Mouse (Mus musculus) layer of hippocampus, postnatal 25 days (tissue): ENCODE results near the gene Svs4. TPM values are rescaled to one million over a fixed set of nuclear protein-coding genes. Genes with fewer than 3 reads are reported as not detected.
"Not testable (repeated sequence)": the region's sequence is repeated elsewhere in the genome, so short reads cannot be mapped to it uniquely, and the experiment has no call there.

Experiments
- DNase-seq, 2 experiments: peaks; one replicate each; pipeline ENCODE4 v3.0.0; 2022; ENCODE audit warnings: mixed read lengths in 2 of 2, low spot score in 1 of 2; ENCODE audit errors: extremely low spot score in 1 of 2
- total RNA-seq, 2 experiments: library from RNA; stranded (reverse); gene quantifications; 2 replicates each; pipeline ENCODE4 v1.2.3; 2021

Gene Svs4
- not detected for total RNA-seq

DNA sequence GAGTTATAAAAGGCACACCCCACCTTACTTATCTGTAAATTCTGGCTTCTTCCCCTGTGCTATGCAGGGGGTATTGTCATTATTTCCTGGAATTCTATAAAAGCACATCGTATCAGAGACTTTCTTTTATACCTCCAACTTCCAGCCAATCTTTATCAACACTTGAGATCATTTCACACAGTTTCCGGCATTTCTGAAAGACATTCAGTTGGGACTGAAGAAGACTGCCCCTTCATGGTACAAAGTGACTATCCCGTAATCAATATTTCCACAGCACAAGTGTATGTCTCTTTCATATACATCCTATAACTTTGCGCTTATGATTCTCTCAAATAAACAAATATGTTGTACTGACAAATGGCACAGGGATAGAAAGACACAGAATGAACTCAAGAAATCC lies at the start of gene Svs4:
Gene Svs4, minus strand, starts transcription at position 101 of the 400 bp plus-strand sequence.
- DNase-seq: no peak

DNA sequence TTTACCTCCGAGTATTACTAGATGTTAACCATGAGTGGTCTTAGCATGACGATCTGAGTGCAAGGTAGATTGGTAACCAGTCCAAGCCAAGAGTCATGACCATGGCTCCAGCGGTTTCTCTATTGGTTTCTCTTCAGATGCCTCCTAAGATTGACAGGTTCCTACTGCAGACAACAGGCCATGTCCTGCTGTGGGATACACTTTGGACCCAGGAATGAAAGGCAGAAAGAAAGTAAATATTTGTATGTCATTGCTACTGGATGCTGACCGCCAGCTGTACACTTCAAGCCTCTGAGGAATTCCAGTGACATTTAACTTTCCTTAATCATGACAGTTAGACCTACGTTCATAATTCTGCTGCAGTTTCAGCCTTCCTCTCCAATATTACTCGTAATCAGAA lies 42.7 kb upstream of the Svs4 start:
- DNase-seq: no peak

- DNase-seq: not testable (repeated sequence)
Measured at GRCm38 (mm10) chr2:164316451-164316850, 38.2 kb upstream of the Svs4 start, which contains the start of gene Svs6. Gene Svs6, plus strand, starts transcription at chr2:164316751.

DNA sequence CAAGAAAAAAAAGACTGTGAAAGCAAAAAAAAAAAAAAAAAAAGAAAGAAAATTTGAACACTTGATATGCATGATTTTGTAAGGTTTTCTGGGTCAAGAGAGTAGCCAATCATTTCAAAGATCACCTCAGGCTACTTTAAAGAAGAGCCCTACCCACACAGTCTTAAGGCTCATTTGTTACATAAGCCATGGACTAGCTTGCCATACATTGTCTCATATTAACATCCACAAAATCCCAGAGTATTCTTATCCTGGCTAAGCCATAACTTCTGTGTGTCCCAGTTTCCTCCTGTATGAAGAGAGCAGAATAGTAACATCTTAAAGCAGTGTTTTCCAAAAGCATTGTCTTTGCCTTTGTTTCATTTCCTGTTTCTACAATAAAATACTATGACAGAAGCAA lies 37.2 kb upstream of the Svs4 start:
- not testable (repeated sequence) for DNase-seq

- DNase-seq: no peak
Measured at GRCm38 (mm10) chr2:164312599-164312998, 34.3 kb upstream of the Svs4 start.

DNA sequence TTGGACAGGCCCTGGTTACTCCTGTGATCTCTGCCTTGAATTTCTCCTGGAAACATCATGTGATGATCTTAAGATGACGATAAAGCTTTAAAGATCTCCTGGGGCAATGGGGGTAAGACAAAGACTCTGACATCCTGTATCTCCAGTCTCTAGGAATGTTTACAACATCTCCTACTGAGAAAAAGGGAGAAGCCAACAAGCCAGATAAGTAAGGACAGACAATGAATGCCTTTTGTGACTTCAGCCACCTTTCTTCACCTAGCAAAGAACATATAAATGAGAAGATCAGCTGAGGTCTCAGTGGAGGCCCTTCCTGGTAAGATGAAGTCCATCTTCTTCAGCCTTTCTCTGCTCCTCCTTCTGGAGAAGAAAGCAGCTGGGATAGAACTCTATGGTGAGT lies 10.7 kb upstream of the Svs4 start, which contains the start of gene Svs3a:
Gene Svs3a, plus strand, starts transcription at position 301 of the 400 bp plus-strand sequence.
- DNase-seq: not testable (repeated sequence)

- DNase-seq: not testable (repeated sequence)
Measured at GRCm38 (mm10) chr2:164256540-164256939, 21.7 kb downstream of the Svs4 start, which contains the start of gene Svs3b. Gene Svs3b, minus strand, starts transcription at chr2:164256640.

GRCm38 (mm10) chr2:164238366-164238765 lies 39.9 kb downstream of the Svs4 start, which contains the start of gene Svs2:
Gene Svs2, minus strand, starts transcription at chr2:164238466.
- DNase-seq: no peak

- no peak for DNase-seq
Measured at GRCm38 (mm10) chr2:164232671-164233070, 45.6 kb downstream of the Svs4 start.

GRCm38 (mm10) chr2:164228361-164229070 lies 49.7 kb downstream of the Svs4 start:
- no peak for DNase-seq

Other genes with a start within 250 kb of the Svs4 start
- gene Stk4, start 208.1 kb downstream of the Svs4 start, total RNA-seq: 10 to 100 TPM; 47.8 to 48.6 TPM
- gene Tomm34, start 207.3 kb downstream of the Svs4 start, total RNA-seq: 10 to 100 TPM; 86.8 to 95.2 TPM
- gene Kcns1, start 107.3 kb downstream of the Svs4 start, total RNA-seq: 1 to 10 TPM; 4.4 to 5.0 TPM
- not detected for gene Wfdc5, start 95.7 kb downstream of the Svs4 start, total RNA-seq
- not detected for gene Wfdc12, start 87.9 kb downstream of the Svs4 start, total RNA-seq
- gene Wfdc15a, start 78.3 kb downstream of the Svs4 start, total RNA-seq: not detected
- not detected for gene Wfdc15b, start 56.8 kb downstream of the Svs4 start, total RNA-seq
- gene Svs2, start 40.0 kb downstream of the Svs4 start, total RNA-seq: not detected
- not detected for gene Svs3b, start 21.8 kb downstream of the Svs4 start, total RNA-seq
- not detected for gene Svs3a, start 10.8 kb upstream of the Svs4 start, total RNA-seq
- not detected for gene Svs6, start 38.3 kb upstream of the Svs4 start, total RNA-seq
- not detected for gene Svs5, start 54.3 kb upstream of the Svs4 start, total RNA-seq
- under 1 TPM; 0.59 to 0.68 TPM for gene Slpi, start 110.6 kb upstream of the Svs4 start, total RNA-seq
- under 1 TPM; 0.34 to 0.45 TPM for gene Rbpjl, start 124.7 kb upstream of the Svs4 start, total RNA-seq
- 10 to 100 TPM; 13.0 to 17.5 TPM for gene Matn4, start 126.7 kb upstream of the Svs4 start, total RNA-seq
- 100 to 1,000 TPM; 101 to 146 TPM for gene Sdc4, start 165.4 kb upstream of the Svs4 start, total RNA-seq
- 10 to 100 TPM; 41.0 to 45.2 TPM for gene Sys1, start 178.5 kb upstream of the Svs4 start, total RNA-seq
- 10 to 100 TPM in 1 of 2 experiments, 1 to 10 TPM in 1; 3.9 to 11.3 TPM for gene Gm20458, start 182.5 kb upstream of the Svs4 start, total RNA-seq
- gene Trp53tg5, start 195.3 kb upstream of the Svs4 start, total RNA-seq: not detected
- gene Dbndd2, start 207.6 kb upstream of the Svs4 start, total RNA-seq: 100 to 1,000 TPM; 116 to 118 TPM
- gene Pigt, start 219.1 kb upstream of the Svs4 start, total RNA-seq: 10 to 100 TPM; 85.3 to 87.3 TPM